Mouse (Mus musculus) regulatory T cell (primary cell): Measurements from ENCODE around the gene Gm44973.

ENCODE experiments used
- in situ Hi-C: fragments of 300-600 bp; cut with MboI, MseI; formaldehyde crosslinking; loops from one replicate; pipeline ENCODE4 v1.15.1; 2025; ENCODE audit warnings: high pct_unique_total_duplicates

Gene Gm44973

GRCm38 (mm10) chr7:5016057-5016456, 761 bp downstream of the Gm44973 start:
- in situ Hi-C loops, result loop anchor here (5.0 kb wide), 1 partner anchor 334 kb away; no protein-coding TSS in a partner anchor

GRCm38 (mm10) chr7:5016920-5017319, 1.6 kb downstream of the Gm44973 start:
- in situ Hi-C loops, result loop anchor here (5.0 kb wide), 1 partner anchor 335 kb away; no protein-coding TSS in a partner anchor

DNA sequence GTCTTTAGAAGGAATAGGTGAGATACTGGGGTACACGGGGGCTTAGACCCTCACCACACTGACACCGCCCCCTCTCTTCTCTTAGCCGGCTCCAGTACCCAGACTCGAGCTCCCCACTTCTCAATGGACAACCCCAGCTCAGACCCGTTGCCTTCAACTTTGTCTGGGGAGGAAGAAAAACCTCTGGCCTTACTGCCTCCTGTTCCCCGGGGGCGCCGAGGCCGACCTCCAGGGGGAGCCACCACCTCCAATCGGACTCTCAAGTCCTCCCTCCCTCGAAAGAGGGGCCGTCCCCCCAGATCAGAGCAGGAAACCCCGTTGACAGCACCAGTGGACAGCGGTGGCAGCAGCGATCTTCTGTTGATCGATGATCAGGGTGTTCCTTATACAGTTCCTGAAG, 2.1 kb downstream of the Gm44973 start:
- in situ Hi-C loops, result loop anchor here (5.0 kb wide), 1 partner anchor 335 kb away; no protein-coding TSS in a partner anchor

DNA sequence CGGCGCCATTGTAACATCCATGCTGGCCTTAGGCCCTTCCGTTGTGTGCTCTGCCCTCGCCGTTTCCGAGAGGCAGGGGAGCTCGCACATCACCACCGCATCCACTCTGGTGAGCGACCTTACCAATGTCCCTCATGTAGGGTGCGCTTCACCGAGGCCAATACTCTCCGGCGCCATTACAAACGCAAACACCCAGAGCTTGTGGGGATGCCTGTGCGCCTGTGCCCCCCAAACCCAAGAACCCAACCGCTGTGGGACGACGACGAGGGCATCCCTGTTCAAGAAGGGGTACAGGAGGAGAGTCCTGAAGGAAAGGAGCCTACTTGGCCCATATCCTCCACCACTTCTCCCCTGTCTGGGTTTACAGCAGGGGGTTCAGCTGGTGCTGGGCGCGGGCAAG, 2.6 kb downstream of the Gm44973 start:
- in situ Hi-C loops, result loop anchor here (5.0 kb wide), 1 partner anchor 336 kb away; no protein-coding TSS in a partner anchor

DNA sequence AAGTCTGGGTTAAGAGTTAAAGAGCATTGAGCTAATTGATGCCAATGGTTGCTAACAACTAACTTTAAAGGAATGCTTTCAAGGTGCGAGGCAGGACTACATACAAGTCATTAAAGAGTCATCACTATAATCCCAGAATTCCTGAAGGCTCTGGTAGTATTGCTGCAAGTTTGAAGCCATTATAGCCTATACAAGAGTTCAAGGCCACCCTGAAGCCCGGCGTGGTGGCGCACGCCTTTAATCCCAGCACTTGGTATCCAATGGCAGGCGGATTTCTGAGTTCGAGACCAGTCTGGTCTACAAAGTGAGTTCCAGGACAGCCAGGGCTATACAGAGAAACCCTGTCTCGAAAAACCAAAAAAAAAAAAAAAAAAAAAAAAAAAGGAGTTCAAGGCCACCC, 4.3 kb downstream of the Gm44973 start:
- in situ Hi-C loops, result loop anchor here (5.0 kb wide), 1 partner anchor 337 kb away; no protein-coding TSS in a partner anchor

- in situ Hi-C loops, result loop anchor here (5.0 kb wide), 2 partner anchors 37 to 338 kb away; no protein-coding TSS in a partner anchor
Observed at GRCm38 (mm10) chr7:5020000-5020681, 4.8 kb downstream of the Gm44973 start, which contains the start of the genes Zfp865 and Ccdc106. Zfp865 (plus strand) TSS chr7:5020376. Ccdc106 (plus strand) TSS chr7:5020553.

DNA sequence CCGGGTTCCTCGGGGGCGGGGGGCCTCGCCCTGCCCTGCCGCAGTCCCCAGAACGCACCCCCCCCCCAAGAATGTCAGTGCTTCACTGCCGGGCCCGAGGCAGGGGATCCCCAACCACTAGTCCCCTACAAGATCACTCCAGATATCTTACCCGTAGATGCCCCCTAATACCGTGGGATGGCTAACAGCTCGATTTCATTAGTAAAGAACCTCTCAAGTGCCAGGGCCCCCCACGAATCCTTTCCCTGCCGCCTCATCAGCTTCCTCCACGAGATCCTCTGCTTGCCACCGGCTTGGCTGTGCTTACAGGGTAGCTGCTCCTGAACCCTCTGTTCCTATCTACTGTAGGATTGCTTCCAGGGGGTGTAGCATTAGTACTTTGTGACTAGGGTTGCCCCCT, 5.4 kb downstream of the Gm44973 start:
- in situ Hi-C loops, result loop anchor here (5.0 kb wide), 1 partner anchor 37 kb away; no protein-coding TSS in a partner anchor

- in situ Hi-C loops, result loop anchor here (5.0 kb wide), 1 partner anchor 36 kb away; no protein-coding TSS in a partner anchor
Observed at GRCm38 (mm10) chr7:5021197-5021596, 5.9 kb downstream of the Gm44973 start.

DNA sequence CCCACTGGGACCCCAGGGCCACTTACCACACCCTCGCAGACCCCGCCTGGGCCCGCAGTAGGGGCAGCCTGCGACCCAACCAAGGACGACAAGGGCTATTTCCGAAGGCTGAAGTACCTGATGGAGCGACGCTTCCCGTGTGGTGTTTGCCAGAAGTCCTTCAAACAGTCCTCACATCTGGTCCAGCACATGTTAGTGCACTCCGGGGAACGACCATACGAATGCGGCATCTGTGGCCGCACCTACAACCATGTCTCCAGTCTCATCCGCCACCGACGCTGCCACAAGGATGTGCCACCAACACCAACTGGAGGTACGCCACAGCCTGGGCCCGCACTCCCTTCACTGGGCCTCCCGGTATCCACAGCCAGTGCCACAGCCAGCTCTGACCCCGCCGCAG, 14.2 kb downstream of the Gm44973 start:
- in situ Hi-C loops, result no loop called here

DNA sequence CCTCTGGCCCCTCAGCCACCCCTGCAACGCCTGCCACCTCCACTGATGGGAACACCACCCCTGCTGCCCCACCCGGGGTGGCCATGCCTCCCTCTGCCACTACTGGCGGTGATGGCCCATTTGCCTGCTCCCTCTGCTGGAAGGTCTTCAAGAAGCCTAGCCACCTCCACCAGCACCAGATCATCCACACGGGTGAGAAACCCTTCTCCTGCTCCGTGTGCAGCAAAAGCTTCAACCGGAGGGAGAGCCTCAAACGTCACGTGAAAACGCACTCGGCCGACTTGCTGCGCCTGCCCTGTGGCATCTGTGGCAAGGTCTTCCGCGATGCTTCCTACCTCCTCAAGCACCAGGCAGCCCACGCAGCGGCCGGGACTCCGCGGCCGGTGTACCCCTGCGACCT, 14.7 kb downstream of the Gm44973 start:
- in situ Hi-C loops, result no loop called here

GRCm38 (mm10) chr7:5030554-5031275, 15.4 kb downstream of the Gm44973 start:
- in situ Hi-C loops, result no loop called here

- in situ Hi-C loops, result no loop called here
Observed at GRCm38 (mm10) chr7:5031496-5031895, 16.2 kb downstream of the Gm44973 start.

DNA sequence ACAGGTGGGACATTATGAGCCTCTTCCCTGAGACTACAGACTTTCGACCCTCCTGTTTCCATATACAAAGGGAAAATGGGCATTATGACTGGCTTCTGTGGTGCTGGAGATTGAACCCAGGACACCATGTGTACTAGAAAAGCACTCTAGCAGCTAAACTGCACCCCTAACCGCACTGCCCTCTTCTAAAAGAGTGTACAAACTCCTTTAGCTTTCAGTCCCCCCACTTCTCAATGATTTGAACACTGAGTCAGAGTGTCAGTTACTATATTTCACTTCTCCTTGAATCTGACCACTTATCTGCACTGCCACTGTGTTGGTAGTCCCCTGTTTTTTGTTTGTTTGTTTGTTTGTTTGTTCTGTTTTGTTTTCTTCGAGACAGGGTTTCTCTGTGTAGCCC, 18.5 kb downstream of the Gm44973 start, which contains the start of gene 4632433K11Rik:
TSS of gene 4632433K11Rik (plus strand) at position 301 of the 400 bp plus-strand sequence.
- in situ Hi-C loops, result no loop called here

GRCm38 (mm10) chr7:5035628-5036027, 20.3 kb downstream of the Gm44973 start:
- in situ Hi-C loops, result no loop called here

GRCm38 (mm10) chr7:5036136-5036535, 20.8 kb downstream of the Gm44973 start:
- in situ Hi-C loops, result no loop called here

DNA sequence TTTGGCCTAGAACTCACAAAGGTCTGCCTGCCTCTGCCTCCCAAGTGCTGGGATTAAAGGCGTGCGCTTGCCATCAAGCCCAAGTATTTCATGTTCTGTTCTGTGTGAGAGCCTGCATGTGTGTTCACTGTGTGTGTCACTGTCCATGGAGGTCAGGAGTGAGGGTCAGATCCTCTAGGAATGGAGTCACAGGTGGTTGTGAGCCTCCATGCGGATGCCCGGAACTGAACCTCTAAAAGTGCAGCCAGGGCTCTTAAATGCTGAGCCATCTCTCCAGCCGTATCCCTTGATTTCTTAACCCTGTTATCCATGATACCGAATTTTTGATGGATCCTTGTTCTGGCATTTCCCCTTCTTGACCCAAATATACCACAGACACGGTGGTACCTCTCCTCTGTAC, 21.7 kb downstream of the Gm44973 start:
- in situ Hi-C loops, result no loop called here

GRCm38 (mm10) chr7:5037467-5037866, 22.2 kb downstream of the Gm44973 start:
- in situ Hi-C loops, result no loop called here

- in situ Hi-C loops, result no loop called here
Observed at GRCm38 (mm10) chr7:5038109-5038732, 22.9 kb downstream of the Gm44973 start, which contains the start of gene Zfp784. Zfp784 (minus strand) TSS chr7:5038446.

GRCm38 (mm10) chr7:5038940-5039339, 23.6 kb downstream of the Gm44973 start:
- in situ Hi-C loops, result no loop called here

- in situ Hi-C loops, result no loop called here
Observed at GRCm38 (mm10) chr7:5044981-5045380, 29.7 kb downstream of the Gm44973 start.

DNA sequence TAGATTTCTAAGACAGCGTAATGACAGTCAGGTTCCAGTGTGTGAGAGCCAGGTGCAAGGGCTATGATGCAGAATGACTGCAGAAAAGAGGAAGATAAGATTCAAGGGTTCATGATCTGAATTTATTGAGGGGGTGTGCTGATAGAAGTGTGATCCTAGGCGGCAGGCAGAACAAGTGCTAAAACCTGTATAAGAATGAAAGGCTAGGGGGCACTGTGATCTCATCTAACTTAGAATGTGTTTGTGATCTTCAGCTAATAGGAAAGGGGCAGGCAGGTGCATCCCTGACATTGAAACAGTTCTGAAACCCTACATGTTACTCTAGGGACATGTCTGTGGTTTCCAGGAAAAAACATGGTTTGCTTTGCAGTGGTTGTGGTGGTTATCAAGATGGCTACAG, 30.8 kb downstream of the Gm44973 start:
- in situ Hi-C loops, result no loop called here

DNA sequence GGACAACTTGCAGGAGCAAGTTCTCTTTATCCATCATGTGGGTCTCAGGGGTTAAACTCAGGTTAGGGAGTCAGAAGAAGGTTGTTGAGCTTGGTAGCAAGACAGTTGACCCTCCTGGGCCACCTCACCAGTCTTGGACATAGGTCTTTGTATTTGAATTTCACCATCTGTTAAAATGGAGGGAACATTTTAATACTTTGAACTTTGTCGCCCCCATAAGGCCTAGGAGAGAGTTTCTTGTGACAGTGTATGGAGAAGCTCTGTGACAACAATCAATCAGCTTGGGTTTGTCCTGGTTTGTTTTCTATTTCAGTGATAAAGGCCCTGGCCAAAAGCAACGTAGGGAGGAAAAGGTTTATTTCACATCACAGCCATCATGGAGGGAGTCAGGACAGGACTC, 32.0 kb downstream of the Gm44973 start:
- in situ Hi-C loops, result no loop called here
